Mouse (Mus musculus) embryonic facial prominence, embryonic 11.5 days (tissue): ENCODE results near the gene Ppm1h. TPM values are rescaled to one million over a fixed set of nuclear protein-coding genes. Genes with fewer than 3 reads are reported as not detected.

Experiments
- ATAC-seq: fragments of 200-750 bp; cut with Nextera tagmentation; replicated peaks from 2 replicates; pipeline ENCODE4 v1.8.0; 2017; ENCODE audit warnings: low read depth; ENCODE audit not compliant: insufficient number of reproducible peaks, low FRiP score, low TSS enrichment
- DNase-seq: peaks from one replicate; pipeline ENCODE4 v3.0.0-alpha.2; 2015; ENCODE audit warnings: low spot score
- H3K27ac ChIP-seq: fragments of 300-500 bp; sonication (generic); replicated peaks from 2 replicates; pipeline ENCODE4 v1.5.1; 2014; ENCODE audit warnings: mild to moderate bottlenecking, low read depth, low read length, control low read depth
- H3K27me3 ChIP-seq: fragments of 300-500 bp; sonication (generic); 2 replicates; pipeline ENCODE4 v1.6.1; 2014; ENCODE audit warnings: mild to moderate bottlenecking, low read length, moderate library complexity, mixed read lengths; ENCODE audit not compliant: control insufficient read depth, insufficient read depth
- H3K36me3 ChIP-seq: fragments of 300-500 bp; sonication (generic); replicated peaks from 2 replicates; pipeline ENCODE4 v1.6.1; 2014; ENCODE audit warnings: low read depth, mild to moderate bottlenecking, low read length, moderate library complexity, mixed read lengths; ENCODE audit not compliant: control insufficient read depth, insufficient read depth
- H3K4me1 ChIP-seq: fragments of 300-500 bp; sonication (generic); 2 replicates; pipeline ENCODE4 v1.6.1; 2014; ENCODE audit warnings: low read length, mixed read lengths; ENCODE audit not compliant: control insufficient read depth, insufficient read depth
- H3K4me2 ChIP-seq: fragments of 300-500 bp; sonication (generic); 2 replicates; pipeline ENCODE4 v1.6.1; 2014; ENCODE audit warnings: low read depth, mild to moderate bottlenecking, control low read depth, low read length, moderate library complexity
- H3K4me3 ChIP-seq: fragments of 300-500 bp; sonication (generic); 2 replicates; pipeline ENCODE4 v1.5.1; 2014; ENCODE audit warnings: low read depth, low read length, control low read depth
- H3K9ac ChIP-seq: fragments of 300-500 bp; sonication (generic); replicated peaks from 2 replicates; pipeline ENCODE4 v1.6.1; 2014; ENCODE audit warnings: mild to moderate bottlenecking, control low read depth, low read length
- H3K9me3 ChIP-seq: fragments of 300-500 bp; sonication (generic); replicated peaks from 2 replicates; pipeline ENCODE4 v1.6.1; 2016; ENCODE audit warnings: mild to moderate bottlenecking, low read length, inconsistent platforms, mixed read lengths; ENCODE audit not compliant: control insufficient read depth
- WGBS: fragments of 180-500 bp; shearing (Covaris S2); extraction: QIAGEN DNeasy Blood & Tissue Kit; methylation state at CpG from one replicate; pipeline ENCODE4 v1.1.7; 2014; 5-methylcytosine and 5-hydroxymethylcytosine counted together
- polyA plus RNA-seq: library from polyadenylated mRNA; unstranded; fragments of >200 nt; fragmentation: Nextera tagmentation; extraction: Ambion mirVana; gene quantifications from 2 replicates; pipeline ENCODE4 v1.2.1, GENCODE M21; 2014

Ppm1h gene
- polyA plus RNA-seq, 1 experiment from 2014 or later, result 4.5 TPM

DNA sequence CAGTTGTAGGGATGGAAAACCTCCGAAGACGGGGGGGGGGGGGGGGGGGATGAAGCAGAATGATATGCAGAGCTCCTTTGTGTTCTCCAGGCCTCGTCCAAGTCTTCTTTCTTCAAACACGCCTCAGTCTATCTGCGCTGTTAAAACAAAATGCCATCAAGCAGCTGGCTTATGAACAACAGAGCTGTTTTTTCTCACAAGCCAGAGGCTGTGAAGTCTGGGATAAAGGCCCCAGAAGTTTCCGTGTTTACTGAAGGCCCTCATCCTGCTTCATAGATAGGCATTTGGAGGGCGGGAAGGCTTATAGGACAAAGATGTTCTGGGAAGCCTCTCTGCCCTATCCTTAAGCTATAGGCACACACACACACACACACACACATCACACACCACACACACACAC lies 181.5 kb downstream of the Ppm1h start:
- H3K27ac ChIP-seq, result no peak overlapping the region
- DNase-seq (no peak), ATAC-seq (no peak)
- WGBS, result 63% methylated on average over 7 of the region's 7 CpGs
- no peaks in the 10 kb centered on the region for H3K27me3 ChIP-seq
- no peaks in the 10 kb centered on the region for H3K36me3 ChIP-seq
- H3K4me1 ChIP-seq, result no peaks in the 10 kb centered on the region
- H3K4me3 ChIP-seq, result no peak overlapping the region
- H3K4me2 ChIP-seq, result no peak overlapping the region
- H3K9ac ChIP-seq, result no peak overlapping the region
- H3K9me3 ChIP-seq, result no peaks in the 10 kb centered on the region

DNA sequence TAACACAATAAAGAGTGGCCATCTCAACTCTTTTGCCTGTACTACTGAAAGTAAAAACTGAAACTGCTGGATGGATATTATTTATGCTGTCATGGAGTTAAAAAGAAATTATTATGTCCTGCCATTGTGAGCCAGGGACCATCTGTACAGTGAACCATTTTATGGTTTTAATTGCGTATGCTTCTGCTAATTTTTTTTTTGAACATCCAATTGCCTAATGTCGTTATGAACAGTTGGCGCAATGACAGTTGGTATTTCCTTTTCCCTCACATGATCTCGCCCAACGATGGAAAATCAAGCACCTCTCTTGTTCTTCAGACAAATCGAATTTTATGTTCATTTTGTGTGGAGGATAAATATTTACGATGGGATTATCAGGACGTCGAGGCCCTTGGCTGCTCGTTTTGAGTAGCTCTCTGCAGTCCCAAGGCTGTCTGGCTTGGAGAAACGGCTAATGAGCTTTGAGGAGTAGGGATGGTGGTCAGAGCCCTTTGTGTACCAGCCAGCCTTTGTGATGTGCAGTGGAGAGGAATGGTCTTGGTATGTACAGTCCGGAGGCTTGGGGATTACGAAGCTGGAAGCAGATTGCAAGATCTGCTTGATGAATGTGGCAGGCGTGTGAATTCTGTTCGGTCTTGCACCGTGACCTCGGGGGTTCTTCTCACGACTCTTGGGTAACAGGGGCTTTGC lies 183.3 kb downstream of the Ppm1h start:
- Histone ChIP-seq H3K9ac (no peak overlapping the region), H3K36me3 (no peaks in the 10 kb centered on the region), H3K4me2 (no peak overlapping the region), H3K4me1 (no peaks in the 10 kb centered on the region), H3K4me3 (no peak overlapping the region), H3K9me3 (no peaks in the 10 kb centered on the region), H3K27me3 (no peaks in the 10 kb centered on the region), H3K27ac (no peak overlapping the region)
- DNase-seq (no peak), ATAC-seq (no peak)
- WGBS, result 85% methylated on average over 18 of the region's 18 CpGs

DNA sequence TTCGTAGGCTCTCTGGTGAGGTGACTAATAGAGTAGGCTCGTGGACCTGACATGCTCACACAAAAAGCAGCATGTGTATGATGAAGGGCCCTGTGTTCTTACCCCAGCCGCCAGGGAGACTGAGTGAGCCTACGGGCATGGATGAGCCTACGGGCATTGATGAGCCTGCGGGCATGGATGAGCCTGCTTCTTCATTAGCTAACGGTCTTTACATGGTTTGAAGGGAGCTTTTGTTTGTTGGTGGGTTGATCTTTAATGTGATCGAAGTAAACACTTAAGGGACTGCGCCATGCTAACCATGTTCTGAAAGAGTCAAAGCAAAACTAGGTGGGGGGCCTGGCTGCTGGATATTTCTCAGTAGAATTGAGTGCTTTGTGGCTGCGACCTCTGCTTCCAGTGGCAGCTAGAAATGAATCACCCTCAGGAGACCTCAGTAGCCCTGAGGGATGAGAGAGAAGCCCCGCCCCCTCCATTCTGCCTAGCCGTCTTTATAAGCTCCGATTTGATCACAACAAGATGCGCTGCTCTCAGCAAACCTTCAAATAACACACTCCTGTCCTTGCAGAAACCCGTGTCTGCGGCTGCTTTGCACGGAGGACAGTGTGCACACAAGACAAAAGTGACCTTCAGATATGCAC lies 183.9 kb downstream of the Ppm1h start:
- H3K36me3 ChIP-seq, result no peaks in the 10 kb centered on the region
- no peak overlapping the region for H3K27ac ChIP-seq
- H3K4me2 ChIP-seq, result no peak overlapping the region
- H3K9ac ChIP-seq, result no peak overlapping the region
- DNase-seq (no peak), ATAC-seq (no peak)
- no peaks in the 10 kb centered on the region for H3K27me3 ChIP-seq
- WGBS, result 79% methylated on average over 17 of the region's 17 CpGs
- H3K4me1 ChIP-seq, result no peaks in the 10 kb centered on the region
- no peak overlapping the region for H3K4me3 ChIP-seq
- no peaks in the 10 kb centered on the region for H3K9me3 ChIP-seq

DNA sequence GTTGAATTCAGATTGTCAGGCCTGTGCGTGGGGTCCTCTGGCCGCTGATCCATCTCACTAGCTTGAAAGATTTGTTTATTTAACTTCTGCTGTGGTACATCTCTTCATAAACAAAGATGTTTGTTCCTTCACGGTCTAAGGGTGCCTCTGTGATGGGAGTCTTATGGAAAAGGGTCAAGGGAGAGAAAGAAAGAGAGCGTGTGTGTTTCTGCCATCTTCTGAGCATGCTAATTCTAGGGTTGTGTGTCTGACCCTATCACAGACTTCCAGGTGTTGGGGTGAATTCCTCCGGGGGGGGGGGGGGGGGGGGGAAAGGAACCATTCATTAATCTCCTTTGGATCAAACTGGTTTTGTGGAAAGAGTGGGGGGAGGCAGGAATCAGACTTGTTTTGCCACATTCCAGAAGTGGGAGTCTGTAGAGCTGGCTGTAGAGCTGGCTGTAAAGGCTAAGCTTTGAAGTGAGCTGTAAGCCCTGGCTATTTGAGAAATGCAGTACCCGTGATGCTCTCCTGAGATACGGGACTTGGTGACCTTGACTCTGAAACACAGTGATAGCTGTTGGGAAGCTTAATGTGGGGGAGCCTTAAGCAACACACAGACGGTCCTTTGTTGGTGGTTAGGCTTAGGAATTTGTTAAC lies 191.4 kb downstream of the Ppm1h start:
- Histone ChIP-seq H3K4me3 (no peak overlapping the region), H3K9me3 (no peaks in the 10 kb centered on the region), H3K27ac (0 out of 2 replicates have a peak overlapping the region, but pooled peaks have one; percentile 35), H3K4me2 (no peak overlapping the region), H3K27me3 (no peaks in the 10 kb centered on the region), H3K4me1 (no peaks in the 10 kb centered on the region), H3K36me3 (no peaks in the 10 kb centered on the region), H3K9ac (no peak overlapping the region)
- ATAC-seq (peak; percentile 63), DNase-seq (peak; percentile 36)
- 38% methylated on average over 8 of the region's 8 CpGs for WGBS

DNA sequence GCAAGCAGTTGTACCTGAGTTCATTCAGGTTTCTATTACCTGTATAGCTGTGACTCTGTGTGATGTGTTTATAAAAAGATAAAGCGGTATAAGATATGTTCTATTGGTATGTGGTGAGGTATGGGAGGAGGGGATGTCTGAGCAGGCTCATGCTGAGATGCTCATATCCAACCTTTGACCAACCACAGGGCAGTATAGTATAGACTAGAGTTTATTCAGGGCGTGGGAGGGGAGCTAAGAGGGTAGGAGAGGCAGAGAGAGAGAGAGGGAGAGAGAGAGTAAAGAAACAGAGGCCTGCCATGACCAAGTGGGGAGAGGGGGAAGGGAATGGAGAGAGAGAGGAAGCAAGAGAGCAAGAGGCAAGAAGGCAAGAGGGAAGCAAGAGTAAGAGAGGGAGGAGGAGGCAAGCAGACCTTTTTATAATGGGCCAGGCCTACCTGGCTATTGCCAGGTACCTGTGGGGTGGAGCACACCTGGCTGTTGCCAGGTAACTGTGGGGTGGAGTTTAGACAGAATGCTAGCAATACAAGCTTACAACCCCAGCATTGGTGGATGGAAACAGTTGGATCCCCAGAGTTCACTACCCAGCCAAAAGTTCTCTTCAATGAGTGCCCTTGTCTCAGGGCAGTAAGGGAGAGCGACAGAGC lies 192.4 kb downstream of the Ppm1h start:
- DNase-seq, result no peak
- no peaks in the 10 kb centered on the region for H3K36me3 ChIP-seq
- 76% methylated on average over 3 of the region's 3 CpGs for WGBS
- no peaks in the 10 kb centered on the region for H3K4me1 ChIP-seq
- no peaks in the 10 kb centered on the region for H3K9me3 ChIP-seq
- H3K27ac ChIP-seq, result 0 out of 2 replicates have a peak overlapping the region, but pooled peaks have one; percentile 35
- H3K9ac ChIP-seq, result no peak overlapping the region
- no peak overlapping the region for H3K4me3 ChIP-seq
- no peak for ATAC-seq
- H3K27me3 ChIP-seq, result no peaks in the 10 kb centered on the region
- no peak overlapping the region for H3K4me2 ChIP-seq

DNA sequence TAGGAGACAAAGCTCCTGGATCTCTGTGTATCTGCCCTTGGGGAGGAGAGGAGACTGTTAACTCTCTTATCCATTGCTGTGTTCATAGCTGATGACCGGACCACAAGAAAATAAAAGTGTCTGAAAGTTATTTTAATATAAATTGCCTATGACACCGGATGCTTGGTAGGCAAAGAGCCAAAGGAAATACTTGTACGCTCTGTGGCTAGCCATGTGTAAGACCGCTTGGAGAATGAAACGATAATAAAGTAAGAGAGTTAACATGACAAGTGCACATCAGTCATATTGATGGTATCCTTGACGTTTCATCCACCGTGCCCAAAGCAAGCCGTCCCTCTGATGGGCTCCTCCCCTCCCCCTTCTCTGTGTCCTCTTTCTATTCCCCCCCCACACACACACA lies 194.2 kb downstream of the Ppm1h start:
- Histone ChIP-seq H3K4me2 (no peak overlapping the region), H3K4me3 (no peak overlapping the region), H3K9ac (no peak overlapping the region), H3K9me3 (no peaks in the 10 kb centered on the region), H3K36me3 (no peaks in the 10 kb centered on the region), H3K4me1 (no peaks in the 10 kb centered on the region), H3K27me3 (no peaks in the 10 kb centered on the region), H3K27ac (no peak overlapping the region)
- ATAC-seq (no peak), DNase-seq (no peak)
- 93% methylated on average over 8 of the region's 8 CpGs for WGBS

DNA sequence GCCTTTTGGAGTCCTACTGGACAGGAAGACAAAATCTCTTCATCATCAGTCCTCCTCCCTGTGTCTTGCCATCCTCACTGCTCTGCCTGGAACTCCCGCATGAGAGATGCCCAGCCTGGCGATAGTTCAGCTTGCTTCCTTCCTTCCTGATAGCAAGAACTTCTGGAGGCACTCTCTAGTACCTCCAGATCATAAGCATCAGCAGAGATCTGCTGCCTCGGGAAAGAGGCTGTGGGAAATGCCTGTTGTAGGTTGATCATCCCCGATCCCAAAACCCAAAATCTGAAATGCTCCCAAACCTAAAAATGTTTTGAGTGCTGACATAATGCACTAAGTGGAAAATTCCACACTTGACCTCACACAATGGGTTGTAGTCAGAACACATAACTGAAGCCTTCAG lies 198.4 kb downstream of the Ppm1h start:
- no peak overlapping the region for H3K9ac ChIP-seq
- H3K4me3 ChIP-seq, result no peak overlapping the region
- WGBS, result 91% methylated on average over 4 of the region's 4 CpGs
- ATAC-seq, result no peak
- no peaks in the 10 kb centered on the region for H3K27me3 ChIP-seq
- no peaks in the 10 kb centered on the region; the same call in 1 of the 2 replicates for H3K4me1 ChIP-seq
- no peak overlapping the region for H3K4me2 ChIP-seq
- no peaks in the 10 kb centered on the region for H3K36me3 ChIP-seq
- DNase-seq, result no peak
- no peak overlapping the region for H3K27ac ChIP-seq
- H3K9me3 ChIP-seq, result no peaks in the 10 kb centered on the region

DNA sequence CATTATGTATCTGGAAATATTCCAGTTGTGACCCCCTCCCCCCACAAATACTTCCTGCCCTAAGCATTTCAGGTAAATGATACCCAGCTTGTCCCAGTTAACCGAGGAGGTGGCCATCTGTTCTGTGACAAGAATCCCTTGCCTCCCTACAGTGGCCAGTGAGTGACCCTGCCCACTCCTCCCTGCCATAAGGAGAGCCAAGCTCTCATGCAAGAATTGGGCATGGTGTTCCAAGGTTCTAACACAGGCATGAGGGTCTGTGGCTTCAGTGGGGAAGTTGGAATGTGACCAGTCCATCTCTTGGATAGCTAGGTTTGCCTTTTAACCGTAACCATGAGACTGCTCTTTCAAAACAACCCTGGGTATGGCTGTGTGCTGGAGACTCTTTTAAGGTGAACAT lies 198.9 kb downstream of the Ppm1h start:
- no peaks in the 10 kb centered on the region for H3K9me3 ChIP-seq
- H3K27ac ChIP-seq, result no peak overlapping the region

More for the DNA sequence above, 198.9 kb downstream of the Ppm1h start:
- ATAC-seq, result no peak
- no peak for DNase-seq
- Histone ChIP-seq H3K4me1 (no peaks in the 10 kb centered on the region; the same call in 1 of the 2 replicates), H3K4me2 (no peak overlapping the region), H3K9ac (no peak overlapping the region), H3K36me3 (no peaks in the 10 kb centered on the region), H3K27me3 (no peaks in the 10 kb centered on the region), H3K4me3 (no peak overlapping the region)
- WGBS, result 60% methylated on average over 2 of the region's 2 CpGs
